Comparison of ENCODE assay signal across 8 mouse cellular contexts in the genomic region with DNA sequence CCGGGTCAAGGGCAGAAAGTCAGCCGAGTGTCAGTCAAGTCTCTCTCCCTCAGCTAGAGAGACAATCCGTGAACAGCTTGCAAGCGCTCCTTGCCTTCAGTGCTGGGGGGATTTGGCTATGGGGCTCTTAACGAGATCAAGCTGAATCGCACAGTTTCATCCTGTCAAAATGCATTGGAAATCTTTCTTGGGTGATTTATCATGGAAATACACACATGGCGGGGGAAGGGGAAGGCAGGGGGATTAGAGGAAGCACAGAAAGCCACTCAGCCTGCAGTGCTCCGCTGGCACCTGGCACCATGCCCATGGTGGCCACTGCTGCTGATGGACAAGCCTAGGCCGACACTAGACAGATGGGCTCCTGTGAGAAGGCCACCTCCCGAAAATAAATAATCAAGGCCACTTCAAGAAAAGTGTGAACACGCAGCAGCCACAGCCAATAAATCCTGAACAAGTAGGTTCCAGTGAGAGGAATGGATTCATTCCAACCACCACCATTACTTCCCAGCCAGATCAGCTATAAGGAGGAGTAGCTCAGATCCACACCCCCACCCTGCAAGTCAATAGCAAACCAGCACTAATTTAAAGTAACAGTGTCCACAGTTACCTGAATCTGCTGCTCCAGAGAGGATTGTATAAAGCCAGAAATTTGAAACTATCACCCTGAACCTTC.
A peak's percentile ranks its signal among the peaks of the same experiment; 100 is the strongest.
DNase-seq lines count a peak whose midpoint lies in the region; ATAC-seq and TF ChIP-seq lines count a peak whose summit lies in the region.

No protein-coding gene starts in this region.

- no peaks in the 10 kb centered on the region for H3K27me3 ChIP-seq in hindbrain, embryonic 10.5 days (ENCODE audit: insufficient read depth, poor library complexity, severe bottlenecking)

- TF ChIP-seq POLR2A in brain, embryonic 14.5 days (IDR thresholded peaks at IDR 0.05; ENCODE audit: borderline replicate concordance, extremely low read depth, insufficient read depth, insufficient read length, poor library complexity, severe bottlenecking), result no peak

- no peaks in the 10 kb centered on the region for H3K9me3 ChIP-seq in hindbrain, embryonic 10.5 days

- no peak for TF ChIP-seq CTCF in brain, embryonic 14.5 days (IDR thresholded peaks at IDR 0.05; ENCODE audit: borderline replicate concordance, extremely low read depth, insufficient read depth, insufficient read length)

- H3K4me1 ChIP-seq in hindbrain, embryonic 10.5 days (replicated peaks), result peaks cover 12% of the 10 kb centered on the region

- H3K36me3 ChIP-seq in hindbrain, embryonic 10.5 days, result no peaks in the 10 kb centered on the region

- H3K4me3 ChIP-seq in hindbrain, embryonic 10.5 days, result no peak overlapping the region

- 64% methylated on average over 11 of the region's 11 CpGs for WGBS in hindbrain, embryonic 10.5 days

- peak overlapping the region; percentile 50; the same call in 1 of the 2 replicates for H3K27ac ChIP-seq in hindbrain, embryonic 10.5 days

- DNase-seq in heart, postnatal 4 days, result peak; percentile 16
- DNase-seq in heart, adult 11 months, result no peak
- peak; percentile 94 for DNase-seq in brain, embryonic 14.5 days (ENCODE audit: low read depth)
- peak; percentile 5 for DNase-seq in hindbrain, embryonic 10.5 days (ENCODE audit: low spot score)
- DNase-seq in lung, postnatal 4 days, result peak; percentile 16 to 56
- no peak for DNase-seq in gastrocnemius, adult 18-20 months (ENCODE audit: low spot score)
- no peak for DNase-seq in Muller cell, postnatal 12 days (ENCODE audit: inconsistent ontology term)

- no peak for ATAC-seq in inflammation-experienced regulatory T-cells, adult 6 months

Comparison
In these comparisons a context has a peak if more than half of its experiments do, and no peak if none do; other contexts are left out.
1. DNase-seq: peak in heart, postnatal 4 days (single experiment), brain, embryonic 14.5 days (single experiment), hindbrain, embryonic 10.5 days (single experiment) and lung, postnatal 4 days (2 of 2); none in heart, adult 11 months (single experiment), gastrocnemius, adult 18-20 months (single experiment) and Muller cell, postnatal 12 days (single experiment).